Mouse (Mus musculus): ENCODE measurements at regions not wholly inside any gene's neighbourhood (a gene's known extent, or its start where the extent isn't known, plus 50 kb on each side); places are given as distances from the start of the nearest gene placed in this dataset.

- TF ChIP-seq CTCF (conservative IDR thresholded peaks at IDR 0.05; ENCODE audit: low read length), result no peak
- no peak for TF ChIP-seq NANOG (IDR thresholded peaks at IDR 0.05; ENCODE audit: borderline replicate concordance, low read length)
- no peak for TF ChIP-seq POU5F1 (IDR thresholded peaks at IDR 0.05; ENCODE audit: borderline replicate concordance, low read length)
These were observed 120.6 kb upstream of the Dlgap1 start for GRCm38 (mm10) chr17:69848306-69848705.
